ENCODE assay signal across 8 mouse cellular contexts in genomic region chr7:24473913-24474529, GRCm38 (mm10). TPM values are rescaled to one million over a fixed set of nuclear protein-coding genes. Genes with fewer than 3 reads are reported as not detected.
A peak's percentile ranks its signal among the peaks of the same experiment; 100 is the strongest.
DNase-seq lines count a peak whose midpoint lies in the region; ATAC-seq and TF ChIP-seq lines count a peak whose summit lies in the region.

No protein-coding gene starts in this region.

- H3K4me1 ChIP-seq in cortical plate, adult 2 months (ENCODE audit: control insufficient read depth, insufficient read depth, low read length) = peaks cover 1% of the 10 kb centered on the region; the same call in 1 of the 2 replicates

- H3K4me3 ChIP-seq in cortical plate, adult 2 months (ENCODE audit: insufficient read depth, low read length) = no peak overlapping the region

- TF ChIP-seq CTCF in cortical plate, adult 2 months (IDR thresholded peaks at IDR 0.05; ENCODE audit: extremely low read depth, insufficient read depth, low read length) = peak; percentile 98

- intact Hi-C loops in heart, postnatal 10 days (cut with DNase I) = loop anchor here (2.0 to 10.0 kb wide), 3 partner anchors 33 to 191 kb away; no protein-coding TSS in a partner anchor

- H3K27ac ChIP-seq in cortical plate, adult 2 months (ENCODE audit: insufficient read depth, low read length) = no peak overlapping the region

- peak; percentile 70 for DNase-seq in CD4-positive helper T cell, adult 2 months (ENCODE audit: low read depth, low spot score)
- DNase-seq in R1 (ENCODE audit: low read depth, low spot score) = peak; percentile 76
- DNase-seq in heart, postnatal 10 days = peak; percentile 65 to 86
- DNase-seq in layer of hippocampus, adult 18-20 months (ENCODE audit: low spot score in 2 of 2) = peak; percentile 67 to 84
- peak; percentile 77 for DNase-seq in lung, postnatal 10 days
- peak; percentile 62 for DNase-seq in ovary, postnatal 36 days (ENCODE audit: low spot score)

- TF ChIP-seq POLR2A in cortical plate, adult 2 months (IDR thresholded peaks at IDR 0.05; ENCODE audit: extremely low read depth, insufficient read depth, low read length) = no peak

- ATAC-seq in erythroblast, adult 5-6 weeks (replicated peaks; ENCODE audit: low FRiP score, poor library complexity, severe bottlenecking) = no peak

RNA-seq across cellular contexts. Expression of gene Cadm4, which starts 7.8 kb away (rescaled TPM):
- polyA plus RNA-seq in cortical plate, adult 2 months (2012; rRNA removed) = 234 and 237 TPM in 2 replicates
- total RNA-seq in heart, postnatal 10 days (2021) = 10 to 100 TPM; 18.6 to 22.7 TPM
- total RNA-seq in layer of hippocampus, adult 18-20 months (2021) = 100 to 1,000 TPM; 136 to 141 TPM
- total RNA-seq in erythroblast, adult 5-6 weeks (2015; ENCODE audit: low replicate concordance) = not detected in 2 replicates
- 0.77 TPM in 1 of 2 replicates, not detected in the other for total RNA-seq in erythroblast, adult 5-6 weeks (2017; ENCODE audit: low replicate concordance)

RNA-seq across cellular contexts. Expression of gene Plaur, which starts 11.7 kb away (rescaled TPM):
- 1.3 and 1.5 TPM in 2 replicates for polyA plus RNA-seq in cortical plate, adult 2 months (2012; rRNA removed)
- 1 to 10 TPM; 4.2 to 6.1 TPM for total RNA-seq in heart, postnatal 10 days (2021)
- under 1 TPM; 0.54 to 0.91 TPM for total RNA-seq in layer of hippocampus, adult 18-20 months (2021)
- 28.4 and 30.9 TPM in 2 replicates for total RNA-seq in erythroblast, adult 5-6 weeks (2015; ENCODE audit: low replicate concordance)
- 19.4 and 34.9 TPM in 2 replicates for total RNA-seq in erythroblast, adult 5-6 weeks (2017; ENCODE audit: low replicate concordance)

RNA-seq across cellular contexts. Expression of gene Irgc1, which starts 21.9 kb away (rescaled TPM):
- polyA plus RNA-seq in cortical plate, adult 2 months (2012; rRNA removed) = 0.55 and 1.4 TPM in 2 replicates
- not detected for total RNA-seq in heart, postnatal 10 days (2021)
- total RNA-seq in layer of hippocampus, adult 18-20 months (2021) = not detected
- not detected in 2 replicates for total RNA-seq in erythroblast, adult 5-6 weeks (2015; ENCODE audit: low replicate concordance)
- not detected in 2 replicates for total RNA-seq in erythroblast, adult 5-6 weeks (2017; ENCODE audit: low replicate concordance)

RNA-seq across cellular contexts. Expression of gene Zfp428, which starts 32.8 kb away (rescaled TPM):
- polyA plus RNA-seq in cortical plate, adult 2 months (2012; rRNA removed) = 71.7 and 73.4 TPM in 2 replicates
- 10 to 100 TPM; 15.3 to 18.8 TPM for total RNA-seq in heart, postnatal 10 days (2021)
- 10 to 100 TPM; 40.0 to 45.4 TPM for total RNA-seq in layer of hippocampus, adult 18-20 months (2021)
- total RNA-seq in erythroblast, adult 5-6 weeks (2015; ENCODE audit: low replicate concordance) = not detected in 2 replicates
- not detected in 2 replicates for total RNA-seq in erythroblast, adult 5-6 weeks (2017; ENCODE audit: low replicate concordance)

RNA-seq across cellular contexts. Expression of gene AC161166.1, which starts 38.2 kb away (rescaled TPM):
- polyA plus RNA-seq in cortical plate, adult 2 months (2012; rRNA removed) = not detected in 2 replicates
- total RNA-seq in heart, postnatal 10 days (2021) = not detected
- not detected for total RNA-seq in layer of hippocampus, adult 18-20 months (2021)
- total RNA-seq in erythroblast, adult 5-6 weeks (2015; ENCODE audit: low replicate concordance) = not detected in 2 replicates
- total RNA-seq in erythroblast, adult 5-6 weeks (2017; ENCODE audit: low replicate concordance) = not detected in 2 replicates

Comparison
In these comparisons a context has a peak if more than half of its experiments do, and no peak if none do; other contexts are left out.
1. RNA of gene Cadm4, which starts 7.8 kb away (total RNA-seq): 136 to 141 TPM in layer of hippocampus, adult 18-20 months and 18.6 to 22.7 TPM in heart, postnatal 10 days; 0.77 TPM in erythroblast, adult 5-6 weeks; every median in the first group is over 10 times any median in the second.
2. Peak in every context shown above with its lines, with median percentiles within 50 percentile points of each other: DNase-seq.